Mouse (Mus musculus): ENCODE measurements around the gene Atp6v0a4.

Atp6v0a4 gene

GRCm38 (mm10) chr6:38007459-38007858, 116.9 kb downstream of the Atp6v0a4 start:
- peak; percentile 32 for DNase-seq (ENCODE audit: low read depth, low spot score)
